Mouse (Mus musculus): ENCODE measurements around the gene Lss. TPM values are rescaled to one million over a fixed set of nuclear protein-coding genes. Genes with fewer than 3 reads are reported as not detected.
A peak's percentile ranks its signal among the peaks of the same experiment; 100 is the strongest.

Lss gene
- polyA plus RNA-seq (2012; ENCODE audit: insufficient read depth, insufficient read length, missing spikeins) = 28.3 and 42.6 TPM in 2 replicates

DNA sequence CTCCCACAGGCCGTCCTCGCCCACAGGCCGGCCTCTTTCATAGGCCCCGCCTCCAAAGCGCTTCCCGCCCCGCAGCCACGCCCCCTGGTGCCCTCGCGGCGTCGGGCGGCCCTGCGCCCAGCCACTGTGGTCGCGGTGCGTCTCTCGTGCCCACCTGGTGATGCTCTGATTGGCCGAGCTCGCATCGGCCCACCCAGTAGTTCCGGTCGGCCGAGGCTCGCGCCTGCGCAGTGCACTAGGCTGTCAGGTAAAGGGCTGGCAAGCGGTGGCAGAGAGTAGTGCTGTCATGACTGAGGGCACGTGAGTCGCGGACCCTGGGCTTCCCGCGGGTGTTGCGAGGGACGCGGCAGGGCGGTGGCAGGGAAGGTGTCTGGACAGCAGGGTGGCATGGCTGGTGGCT is at the start of gene Lss:
TSS of gene Lss (plus strand) at position 214 of the 400 bp plus-strand sequence.
- H3K4me3 ChIP-seq (ENCODE audit: insufficient read depth, low read depth, low read length) = peak within 1 kb of the TSS; percentile 84
- no peak within 1 kb of the TSS for H3K27ac ChIP-seq (replicated peaks; ENCODE audit: low read depth, low read length)
- H3K4me1 ChIP-seq (ENCODE audit: control insufficient read depth, insufficient read depth, insufficient read length, low read length) = peaks cover 5% of the 10 kb centered on the region

GRCm38 (mm10) chr10:76486302-76486701 is 45.1 kb upstream of the Lss start:
- H3K27ac ChIP-seq (replicated peaks; ENCODE audit: low read depth, low read length) = no peak overlapping the region
- no peak overlapping the region for H3K4me3 ChIP-seq (ENCODE audit: insufficient read depth, low read depth, low read length)
- H3K4me1 ChIP-seq (ENCODE audit: control insufficient read depth, insufficient read depth, insufficient read length, low read length) = no peaks in the 10 kb centered on the region

DNA sequence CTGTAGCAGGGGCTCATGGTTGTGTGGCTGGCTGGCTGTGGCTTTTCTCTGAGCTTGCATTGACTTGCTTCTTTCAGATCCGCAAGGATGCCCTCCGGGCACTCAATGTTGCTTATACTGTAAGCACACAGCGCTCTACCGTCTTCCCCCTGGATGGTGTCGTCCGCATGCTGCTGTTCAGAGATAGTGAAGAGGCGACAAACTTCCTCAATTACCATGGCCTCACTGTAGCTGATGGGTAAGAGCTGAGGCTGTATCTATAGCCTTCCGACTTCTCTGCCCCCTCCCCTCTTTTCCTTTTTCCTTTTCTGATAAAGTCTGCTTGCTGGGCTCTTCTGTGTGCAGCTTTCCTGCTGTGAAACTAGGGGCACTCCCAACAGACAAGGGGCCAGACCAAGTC is 43.1 kb upstream of the Lss start:
- no peak overlapping the region for H3K4me3 ChIP-seq (ENCODE audit: insufficient read depth, low read depth, low read length)
- H3K27ac ChIP-seq (replicated peaks; ENCODE audit: low read depth, low read length) = no peak overlapping the region

DNA sequence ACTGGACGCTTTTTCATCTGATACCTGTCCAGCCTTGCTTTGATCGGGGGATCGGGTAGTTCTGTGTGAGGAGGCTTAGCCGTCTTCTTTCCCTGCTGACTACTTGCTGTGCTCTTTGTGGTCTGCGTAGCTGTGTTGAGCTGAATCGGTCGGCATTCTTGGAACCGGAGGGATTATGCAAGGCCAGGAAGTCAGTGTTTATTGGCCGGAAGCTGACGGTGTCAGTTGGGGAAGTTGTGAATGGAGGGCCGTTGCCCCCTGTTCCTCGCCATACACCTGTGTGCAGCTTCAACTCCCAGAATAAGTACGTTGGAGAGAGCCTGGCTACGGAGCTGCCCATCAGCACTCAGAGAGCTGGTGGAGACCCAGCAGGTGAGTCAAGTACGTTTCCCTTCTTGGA is 42.2 kb upstream of the Lss start:
- H3K4me3 ChIP-seq (ENCODE audit: insufficient read depth, low read depth, low read length) = no peak overlapping the region
- H3K27ac ChIP-seq (replicated peaks; ENCODE audit: low read depth, low read length) = no peak overlapping the region

More for the DNA sequence above, 43.1 kb upstream of the Lss start:
- no peaks in the 10 kb centered on the region for H3K4me1 ChIP-seq (ENCODE audit: control insufficient read depth, insufficient read depth, insufficient read length, low read length)

GRCm38 (mm10) chr10:76493527-76493926 is 37.9 kb upstream of the Lss start:
- no peak overlapping the region for H3K27ac ChIP-seq (replicated peaks; ENCODE audit: low read depth, low read length)

More for the DNA sequence above, 42.2 kb upstream of the Lss start:
- H3K4me1 ChIP-seq (ENCODE audit: control insufficient read depth, insufficient read depth, insufficient read length, low read length) = no peaks in the 10 kb centered on the region

GRCm38 (mm10) chr10:76495501-76495900 is 35.9 kb upstream of the Lss start:
- H3K4me3 ChIP-seq (ENCODE audit: insufficient read depth, low read depth, low read length) = no peak overlapping the region
- H3K27ac ChIP-seq (replicated peaks; ENCODE audit: low read depth, low read length) = no peak overlapping the region
- no peaks in the 10 kb centered on the region for H3K4me1 ChIP-seq (ENCODE audit: control insufficient read depth, insufficient read depth, insufficient read length, low read length)

More at GRCm38 (mm10) chr10:76493527-76493926, 37.9 kb upstream of the Lss start:
- H3K4me1 ChIP-seq (ENCODE audit: control insufficient read depth, insufficient read depth, insufficient read length, low read length) = no peaks in the 10 kb centered on the region
- no peak overlapping the region for H3K4me3 ChIP-seq (ENCODE audit: insufficient read depth, low read depth, low read length)

GRCm38 (mm10) chr10:76496366-76496765 is 35.0 kb upstream of the Lss start:
- Histone ChIP-seq H3K4me3 (ENCODE audit: insufficient read depth, low read depth, low read length) (no peak overlapping the region), H3K27ac (replicated peaks; ENCODE audit: low read depth, low read length) (no peak overlapping the region), H3K4me1 (ENCODE audit: control insufficient read depth, insufficient read depth, insufficient read length, low read length) (no peaks in the 10 kb centered on the region)

- no peaks in the 10 kb centered on the region for H3K4me1 ChIP-seq (ENCODE audit: control insufficient read depth, insufficient read depth, insufficient read length, low read length)
- no peak overlapping the region for H3K27ac ChIP-seq (replicated peaks; ENCODE audit: low read depth, low read length)
- no peak overlapping the region for H3K4me3 ChIP-seq (ENCODE audit: insufficient read depth, low read depth, low read length)
Observed at GRCm38 (mm10) chr10:76497522-76497921, 33.9 kb upstream of the Lss start.

- no peaks in the 10 kb centered on the region for H3K4me1 ChIP-seq (ENCODE audit: control insufficient read depth, insufficient read depth, insufficient read length, low read length)
- H3K27ac ChIP-seq (replicated peaks; ENCODE audit: low read depth, low read length) = no peak overlapping the region
- H3K4me3 ChIP-seq (ENCODE audit: insufficient read depth, low read depth, low read length) = no peak overlapping the region
Observed at GRCm38 (mm10) chr10:76504271-76504943, 27.0 kb upstream of the Lss start.

DNA sequence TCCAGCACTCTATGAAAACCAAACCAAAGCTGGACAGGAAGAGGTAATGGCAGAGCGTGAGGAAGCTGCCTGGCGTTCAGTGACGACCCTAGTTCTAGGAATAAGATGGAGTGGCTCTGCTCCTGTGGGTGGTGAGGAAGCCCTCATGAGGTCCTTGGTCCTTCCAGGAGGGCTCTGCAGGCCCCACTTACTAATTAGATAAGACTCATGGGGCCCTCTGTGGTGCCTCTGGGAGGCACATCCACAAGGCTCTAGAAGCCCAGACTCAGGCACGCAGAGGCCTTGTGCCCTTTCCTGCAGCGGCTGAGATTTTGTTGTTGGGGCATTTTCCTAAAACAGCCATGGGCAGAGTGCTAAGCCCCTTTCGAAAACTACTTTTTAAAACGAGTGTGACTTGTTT is 25.5 kb upstream of the Lss start:
- H3K4me3 ChIP-seq (ENCODE audit: insufficient read depth, low read depth, low read length) = no peak overlapping the region
- no peak overlapping the region for H3K27ac ChIP-seq (replicated peaks; ENCODE audit: low read depth, low read length)
- H3K4me1 ChIP-seq (ENCODE audit: control insufficient read depth, insufficient read depth, insufficient read length, low read length) = no peaks in the 10 kb centered on the region

- H3K27ac ChIP-seq (replicated peaks; ENCODE audit: low read depth, low read length) = no peak overlapping the region
- no peaks in the 10 kb centered on the region for H3K4me1 ChIP-seq (ENCODE audit: control insufficient read depth, insufficient read depth, insufficient read length, low read length)
- H3K4me3 ChIP-seq (ENCODE audit: insufficient read depth, low read depth, low read length) = no peak overlapping the region
Observed at GRCm38 (mm10) chr10:76512965-76513583, 18.3 kb upstream of the Lss start.

- H3K27ac ChIP-seq (replicated peaks; ENCODE audit: low read depth, low read length) = no peak overlapping the region
- H3K4me3 ChIP-seq (ENCODE audit: insufficient read depth, low read depth, low read length) = peak overlapping the region; percentile 84
- H3K4me1 ChIP-seq (ENCODE audit: control insufficient read depth, insufficient read depth, insufficient read length, low read length) = peaks cover 5% of the 10 kb centered on the region
Observed at GRCm38 (mm10) chr10:76530922-76531321, 466 bp upstream of the Lss start.

DNA sequence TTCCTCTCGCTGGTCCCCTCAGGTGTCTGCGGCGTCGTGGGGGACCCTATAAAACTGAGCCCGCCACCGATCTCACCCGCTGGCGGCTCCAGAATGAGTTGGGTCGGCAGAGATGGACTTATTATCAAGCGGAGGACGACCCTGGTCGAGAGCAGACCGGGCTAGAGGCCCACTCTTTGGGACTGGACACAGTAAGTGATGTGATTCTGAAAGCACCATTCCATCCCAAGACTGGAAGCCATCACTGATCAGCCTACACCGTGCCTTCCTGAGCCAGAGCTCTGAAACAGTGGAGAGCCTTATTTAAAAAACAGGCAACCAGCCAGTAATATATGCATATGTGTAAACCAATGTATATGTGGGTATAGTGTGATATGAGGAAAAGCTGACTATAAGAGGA is 440 bp downstream of the Lss start:
- no peak overlapping the region for H3K27ac ChIP-seq (replicated peaks; ENCODE audit: low read depth, low read length)
- peak overlapping the region; percentile 84 for H3K4me3 ChIP-seq (ENCODE audit: insufficient read depth, low read depth, low read length)
- peaks cover 5% of the 10 kb centered on the region for H3K4me1 ChIP-seq (ENCODE audit: control insufficient read depth, insufficient read depth, insufficient read length, low read length)

GRCm38 (mm10) chr10:76535526-76535925 is 4.1 kb downstream of the Lss start:
- Histone ChIP-seq H3K4me1 (ENCODE audit: control insufficient read depth, insufficient read depth, insufficient read length, low read length) (peaks cover 5% of the 10 kb centered on the region), H3K27ac (replicated peaks; ENCODE audit: low read depth, low read length) (no peak overlapping the region), H3K4me3 (ENCODE audit: insufficient read depth, low read depth, low read length) (no peak overlapping the region)

GRCm38 (mm10) chr10:76537619-76538018 is 6.2 kb downstream of the Lss start:
- Histone ChIP-seq H3K4me1 (ENCODE audit: control insufficient read depth, insufficient read depth, insufficient read length, low read length) (no peaks in the 10 kb centered on the region), H3K27ac (replicated peaks; ENCODE audit: low read depth, low read length) (no peak overlapping the region), H3K4me3 (ENCODE audit: insufficient read depth, low read depth, low read length) (no peak overlapping the region)

Measured in brown adipose tissue, adult 24 weeks (tissue).